In genomic region chr8:105564573-105565229, GRCm38 (mm10) we compare ENCODE assay signal across 10 mouse cellular contexts. TPM values are rescaled to one million over a fixed set of nuclear protein-coding genes. Genes with fewer than 3 reads are reported as not detected.
DNase-seq lines count a peak whose midpoint lies in the region; ATAC-seq and TF ChIP-seq lines count a peak whose summit lies in the region.
"Not testable (repeated sequence)": the region's sequence is repeated elsewhere in the genome, so short reads cannot be mapped to it uniquely, and the experiment has no call there.
"Had no signal": no experiment of that assay in that cellular context is flagged by ENCODE, and none has a peak within 500 bp of the region (broad histone marks: within the 10 kb centered on the region; RNA-seq: fewer than 3 reads in every experiment).

No protein-coding gene starts in this region.

- peak overlapping the region; percentile 83 for H3K4me2 ChIP-seq in embryonic facial prominence, embryonic 12.5 days (replicated peaks)
- H3K4me2 ChIP-seq in hindbrain, embryonic 15.5 days = peak overlapping the region; percentile 86
- H3K4me2 ChIP-seq in myocyte (ENCODE audit: low read depth) = peak overlapping the region; percentile 74

- WGBS in embryonic facial prominence, embryonic 12.5 days = 82% methylated on average over 9 of the region's 9 CpGs
- WGBS in hindbrain, embryonic 15.5 days = 89% methylated on average over 9 of the region's 9 CpGs
- WGBS in lung, adult 2 months = 55% methylated on average over 9 of the region's 9 CpGs

- H3K4me3 ChIP-seq in E14TG2a.4 (replicated peaks; ENCODE audit: low read length) (peak overlapping the region; percentile 91), myocyte (peak overlapping the region; percentile 68)
- peak overlapping the region; percentile 93 for H3K4me3 ChIP-seq in embryonic facial prominence, embryonic 12.5 days
- H3K4me3 ChIP-seq in hindbrain, embryonic 15.5 days = peak overlapping the region; percentile 78
- peak overlapping the region; percentile 99 for H3K4me3 ChIP-seq in left cerebral cortex, adult 2 months
- H3K4me3 ChIP-seq in lung, adult 2 months (replicated peaks; ENCODE audit: extremely low read depth, low read depth, low read length) = peak overlapping the region; percentile 77
- H3K4me3 ChIP-seq in testis, adult 2 months (ENCODE audit: control insufficient read depth, low read depth, low read length) = peak overlapping the region; percentile 86

- H3ac ChIP-seq in myocyte (ENCODE audit: control insufficient read depth, insufficient read length) = not testable (repeated sequence)

- peak overlapping the region; percentile 84 for H3K9ac ChIP-seq in embryonic facial prominence, embryonic 12.5 days
- H3K9ac ChIP-seq in hindbrain, embryonic 15.5 days = peak overlapping the region; percentile 87

- H3K4me1 ChIP-seq in E14TG2a.4 (replicated peaks; ENCODE audit: low read depth, low read length) = peaks cover 32% of the 10 kb centered on the region
- H3K4me1 ChIP-seq in embryonic facial prominence, embryonic 12.5 days = peaks cover 20% of the 10 kb centered on the region
- H3K4me1 ChIP-seq in hindbrain, embryonic 15.5 days (replicated peaks) = peaks cover 45% of the 10 kb centered on the region
- H3K4me1 ChIP-seq in lung, adult 2 months (ENCODE audit: control insufficient read depth, insufficient read depth, low read length) = not testable (repeated sequence)
- H3K4me1 ChIP-seq in testis, adult 2 months (ENCODE audit: control insufficient read depth, insufficient read depth, low read length) = peaks cover 13% of the 10 kb centered on the region

- H3K27ac ChIP-seq in embryonic facial prominence, embryonic 12.5 days; left cerebral cortex, adult 2 months: not testable (repeated sequence)
- H3K27ac ChIP-seq in hindbrain, embryonic 15.5 days (replicated peaks) = peak overlapping the region; percentile 89; the same call in 1 of the 2 replicates
- H3K27ac ChIP-seq in testis, adult 2 months (ENCODE audit: control insufficient read depth, insufficient read depth, low read depth, low read length) = peak overlapping the region; percentile 69

- H3K79me2 ChIP-seq in myocyte (ENCODE audit: control insufficient read depth, insufficient read depth) = peaks cover 38% of the 10 kb centered on the region

- TF ChIP-seq POLR2A in lung, adult 2 months (IDR thresholded peaks at IDR 0.05; ENCODE audit: borderline replicate concordance, extremely low read depth, low read depth, low read length); myocyte (IDR thresholded peaks at IDR 0.05; ENCODE audit: insufficient read length, low read depth); testis, adult 2 months (IDR thresholded peaks at IDR 0.05; ENCODE audit: control insufficient read depth, low read depth, low read length): not testable (repeated sequence)

- H3K27me3 ChIP-seq in E14TG2a.4 (ENCODE audit: insufficient read depth, low read length) = peaks cover 10% of the 10 kb centered on the region
- H3K27me3 ChIP-seq in embryonic facial prominence, embryonic 12.5 days; hindbrain, embryonic 15.5 days; myocyte (ENCODE audit: control insufficient read depth, insufficient read depth, insufficient read length); testis, adult 2 months (ENCODE audit: control insufficient read depth, insufficient read depth, low read length): not testable (repeated sequence)

- ATAC-seq in embryonic facial prominence, embryonic 12.5 days (ENCODE audit: insufficient number of reproducible peaks, insufficient read depth, low FRiP score, low TSS enrichment); hindbrain, embryonic 15.5 days (ENCODE audit: low FRiP score, low read depth): not testable (repeated sequence)

- intact Hi-C loops in left cerebral cortex, adult 2 months (cut with DNase I) = loop anchor here (5.0 kb wide), 1 partner anchor 123 kb away; the partner anchor contains the start of gene Carmil2

- H3K9me3 ChIP-seq in E14TG2a.4 (ENCODE audit: low read length); embryonic facial prominence, embryonic 12.5 days; hindbrain, embryonic 15.5 days: not testable (repeated sequence)

- H3K36me3 ChIP-seq in E14TG2a.4 (ENCODE audit: insufficient read depth, low read length) = peaks cover 19% of the 10 kb centered on the region
- not testable (repeated sequence) for H3K36me3 ChIP-seq in embryonic facial prominence, embryonic 12.5 days; hindbrain, embryonic 15.5 days; myocyte (ENCODE audit: control insufficient read depth, insufficient read depth); testis, adult 2 months (ENCODE audit: control insufficient read depth, insufficient read depth, low read length)

- not testable (repeated sequence) for TF ChIP-seq CTCF in E14TG2a.4 (conservative IDR thresholded peaks at IDR 0.05; ENCODE audit: low read length); left cerebral cortex, adult 2 months (IDR thresholded peaks at IDR 0.05); lung, adult 2 months (IDR thresholded peaks at IDR 0.05; ENCODE audit: insufficient read depth, low read length); testis, adult 2 months (IDR thresholded peaks at IDR 0.05; ENCODE audit: control insufficient read depth, insufficient read depth, insufficient replicate concordance, low read depth, low read length)

- peak; percentile 87 for DNase-seq in heart, adult 11 months
- not testable (repeated sequence) for DNase-seq in left cerebral cortex, adult 2 months (ENCODE audit: extremely low spot score in 1 of 2, low spot score in 2 of 2); lung, adult 2 months

RNA-seq across cellular contexts. Expression of gene Atp6v0d1, which starts 1.1 kb away (rescaled TPM):
- 75.4 and 84.3 TPM in 2 replicates for polyA plus RNA-seq in embryonic facial prominence, embryonic 12.5 days (2016; fragmentation: Nextera tagmentation; extraction: Ambion mirVana)
- 222 and 231 TPM in 2 replicates for polyA plus RNA-seq in hindbrain, embryonic 15.5 days (2015; fragmentation: Nextera tagmentation; extraction: Ambion mirVana)
- total RNA-seq in left cerebral cortex, adult 2 months (2021) = 100 to 1,000 TPM; 288 to 319 TPM
- 101 and 121 TPM in 2 replicates for polyA plus RNA-seq in lung, adult 2 months (2012; rRNA removed)
- polyA plus RNA-seq in myocyte (2012; fragmentation: generic; extraction: Trizol) = 126 TPM
- polyA plus RNA-seq in testis, adult 2 months (2012; rRNA removed) = 43.8 and 47.4 TPM in 2 replicates

RNA-seq across cellular contexts. Expression of gene Ripor1, which starts 40.4 kb away (rescaled TPM):
- polyA plus RNA-seq in embryonic facial prominence, embryonic 12.5 days (2016; fragmentation: Nextera tagmentation; extraction: Ambion mirVana) = 14.6 and 15.3 TPM in 2 replicates
- polyA plus RNA-seq in hindbrain, embryonic 15.5 days (2015; fragmentation: Nextera tagmentation; extraction: Ambion mirVana) = 35.2 and 39.3 TPM in 2 replicates
- total RNA-seq in left cerebral cortex, adult 2 months (2021) = 10 to 100 TPM; 81.0 to 91.4 TPM
- 71.7 and 74.9 TPM in 2 replicates for polyA plus RNA-seq in lung, adult 2 months (2012; rRNA removed)
- polyA plus RNA-seq in myocyte (2012; fragmentation: generic; extraction: Trizol) = 47.6 TPM
- 5.4 and 6.3 TPM in 2 replicates for polyA plus RNA-seq in testis, adult 2 months (2012; rRNA removed)

RNA-seq across cellular contexts. Expression of gene Hsd11b2, which starts 46.1 kb away (rescaled TPM):
- polyA plus RNA-seq in embryonic facial prominence, embryonic 12.5 days (2016; fragmentation: Nextera tagmentation; extraction: Ambion mirVana) = 6.1 and 6.6 TPM in 2 replicates
- 7.2 and 9.7 TPM in 2 replicates for polyA plus RNA-seq in hindbrain, embryonic 15.5 days (2015; fragmentation: Nextera tagmentation; extraction: Ambion mirVana)
- not detected for total RNA-seq in left cerebral cortex, adult 2 months (2021)
- 2.1 and 4.8 TPM in 2 replicates for polyA plus RNA-seq in lung, adult 2 months (2012; rRNA removed)
- 0.59 TPM for polyA plus RNA-seq in myocyte (2012; fragmentation: generic; extraction: Trizol)
- 0.19 and 0.41 TPM in 2 replicates for polyA plus RNA-seq in testis, adult 2 months (2012; rRNA removed)
- total RNA-seq: layer of hippocampus, adult 8-10 months; left cerebral cortex, postnatal 4 days had no signal
